8 mouse cellular contexts compared by ENCODE assay signal in the genomic region with DNA sequence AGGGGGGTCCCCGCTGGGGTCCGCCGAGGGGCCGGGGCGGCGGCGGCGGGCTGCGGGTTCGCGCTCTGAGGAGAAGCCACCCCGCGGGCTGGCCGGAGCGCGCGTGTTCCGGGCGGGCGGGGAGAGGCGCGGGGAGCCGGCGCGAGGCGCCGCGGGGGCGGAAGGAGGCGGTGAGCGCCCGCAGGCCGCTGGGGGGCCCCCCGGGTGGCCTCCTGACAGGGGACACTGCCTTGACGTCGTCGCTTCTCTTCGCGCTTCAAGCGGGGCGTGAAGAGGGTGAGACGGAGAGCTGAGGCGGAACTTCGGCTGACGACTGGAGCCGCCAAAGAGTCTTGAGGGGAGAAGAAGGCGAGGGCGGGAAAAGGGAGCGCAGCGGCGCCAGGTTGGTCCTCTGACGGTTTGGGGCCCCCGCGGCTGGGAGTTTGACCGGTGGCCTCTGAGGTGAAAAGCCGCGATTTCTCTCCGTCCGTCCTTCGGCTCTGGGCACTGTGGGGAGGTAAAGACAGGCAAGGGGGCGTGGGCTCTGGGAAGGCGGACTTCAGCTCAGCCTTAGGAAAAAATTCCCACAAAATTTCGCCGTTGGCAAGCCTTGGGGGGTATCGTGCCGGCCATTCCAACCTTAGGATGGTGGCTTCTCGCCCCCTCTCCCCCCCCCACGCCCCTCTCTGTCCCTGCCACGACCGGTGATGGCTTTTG. TPM values are rescaled to one million over a fixed set of nuclear protein-coding genes. Genes with fewer than 3 reads are reported as not detected.
DNase-seq lines count a peak whose midpoint lies in the region; ATAC-seq lines count a peak whose summit lies in the region.

No protein-coding gene starts in this region.

- H3K27me3 ChIP-seq in kidney, embryonic 16.5 days (ENCODE audit: insufficient read depth, low read length) = peaks cover 4% of the 10 kb centered on the region
- no peaks in the 10 kb centered on the region for H3K27me3 ChIP-seq in hindbrain, embryonic 15.5 days
- H3K27me3 ChIP-seq in midbrain, embryonic 15.5 days (replicated peaks) = no peaks in the 10 kb centered on the region

- H3K9me3 ChIP-seq in kidney, embryonic 16.5 days (ENCODE audit: low read length) = no peaks in the 10 kb centered on the region; the same call in 1 of the 2 replicates
- H3K9me3 ChIP-seq in hindbrain, embryonic 15.5 days = no peaks in the 10 kb centered on the region
- H3K9me3 ChIP-seq in midbrain, embryonic 15.5 days = no peaks in the 10 kb centered on the region

- H3K9ac ChIP-seq in kidney, embryonic 16.5 days (replicated peaks; ENCODE audit: low read length) = peak overlapping the region; percentile 31; the same call in 1 of the 2 replicates
- H3K9ac ChIP-seq in hindbrain, embryonic 15.5 days = 0 out of 2 replicates have a peak overlapping the region, but pooled peaks have one; percentile 7
- H3K9ac ChIP-seq in midbrain, embryonic 15.5 days = peak overlapping the region; percentile 22; the same call in 1 of the 2 replicates

- H3K4me2 ChIP-seq in kidney, embryonic 16.5 days (replicated peaks; ENCODE audit: low read depth, low read length) = peak overlapping the region; percentile 64
- H3K4me2 ChIP-seq in hindbrain, embryonic 15.5 days = peak overlapping the region; percentile 76
- H3K4me2 ChIP-seq in midbrain, embryonic 15.5 days = peak overlapping the region; percentile 77

- H3K36me3 ChIP-seq in kidney, embryonic 16.5 days (ENCODE audit: insufficient read depth, low read length) = no peaks in the 10 kb centered on the region
- H3K36me3 ChIP-seq in hindbrain, embryonic 15.5 days = no peaks in the 10 kb centered on the region
- no peaks in the 10 kb centered on the region for H3K36me3 ChIP-seq in midbrain, embryonic 15.5 days (replicated peaks)

- no peak overlapping the region for H3K27ac ChIP-seq in kidney, embryonic 16.5 days (ENCODE audit: low read length)
- H3K27ac ChIP-seq in hindbrain, embryonic 15.5 days (replicated peaks) = no peak overlapping the region
- no peak overlapping the region for H3K27ac ChIP-seq in midbrain, embryonic 15.5 days

- 29% methylated on average over 36 of the region's 70 CpGs for WGBS in kidney, embryonic 16.5 days
- 13% methylated on average over 40 of the region's 70 CpGs for WGBS in hindbrain, embryonic 15.5 days
- 24% methylated on average over 48 of the region's 70 CpGs for WGBS in midbrain, embryonic 15.5 days

- no peaks in the 10 kb centered on the region for H3K4me1 ChIP-seq in kidney, embryonic 16.5 days (ENCODE audit: insufficient read depth, low read length)
- no peaks in the 10 kb centered on the region for H3K4me1 ChIP-seq in hindbrain, embryonic 15.5 days (replicated peaks)
- H3K4me1 ChIP-seq in midbrain, embryonic 15.5 days = no peaks in the 10 kb centered on the region; the same call in 1 of the 2 replicates

- ATAC-seq in kidney, embryonic 16.5 days (ENCODE audit: low FRiP score, low TSS enrichment) = peak; percentile 80
- ATAC-seq in hindbrain, embryonic 15.5 days (ENCODE audit: low FRiP score, low read depth) = peak; percentile 54; the same call in 1 of the 2 replicates
- ATAC-seq in midbrain, embryonic 15.5 days (replicated peaks) = peak; percentile 76

- peak overlapping the region; percentile 44 for H3K4me3 ChIP-seq in kidney, embryonic 16.5 days (ENCODE audit: low read length)
- peak overlapping the region; percentile 46 for H3K4me3 ChIP-seq in hindbrain, embryonic 15.5 days
- H3K4me3 ChIP-seq in midbrain, embryonic 15.5 days = peak overlapping the region; percentile 51

- DNase-seq in kidney, postnatal 14 days = no peak
- peak; percentile 29 for DNase-seq in embryo, embryonic 9.5 days (ENCODE audit: extremely low spot score)
- no peak for DNase-seq in yolk sac, embryonic 10.5 days (ENCODE audit: low spot score)
- no peak for DNase-seq in urinary bladder, postnatal 4 days (ENCODE audit: low spot score in 2 of 2)
- DNase-seq in heart, postnatal 4 days = no peak

RNA-seq across cellular contexts. Expression of gene Gm45194, which starts 4.0 kb away (rescaled TPM):
- polyA plus RNA-seq in kidney, embryonic 16.5 days (2015; fragmentation: Nextera tagmentation; extraction: Ambion mirVana) = 0.51 and 0.64 TPM in 2 replicates
- 0.12 TPM in 1 of 2 replicates, not detected in the other for polyA plus RNA-seq in hindbrain, embryonic 15.5 days (2015; fragmentation: Nextera tagmentation; extraction: Ambion mirVana)
- 0.36 and 0.45 TPM in 2 replicates for polyA plus RNA-seq in midbrain, embryonic 15.5 days (2015; fragmentation: Nextera tagmentation; extraction: Ambion mirVana)
- total RNA-seq in heart, postnatal 4 days (2021) = not detected
